Mouse (Mus musculus): ENCODE measurements at regions not wholly inside any gene's neighbourhood (a gene's known extent, or its start where the extent isn't known, plus 50 kb on each side); places are given as distances from the start of the nearest gene placed in this dataset.
"Not testable (repeated sequence)": the region's sequence is repeated elsewhere in the genome, so short reads cannot be mapped to it uniquely, and the experiment has no call there.

DNA sequence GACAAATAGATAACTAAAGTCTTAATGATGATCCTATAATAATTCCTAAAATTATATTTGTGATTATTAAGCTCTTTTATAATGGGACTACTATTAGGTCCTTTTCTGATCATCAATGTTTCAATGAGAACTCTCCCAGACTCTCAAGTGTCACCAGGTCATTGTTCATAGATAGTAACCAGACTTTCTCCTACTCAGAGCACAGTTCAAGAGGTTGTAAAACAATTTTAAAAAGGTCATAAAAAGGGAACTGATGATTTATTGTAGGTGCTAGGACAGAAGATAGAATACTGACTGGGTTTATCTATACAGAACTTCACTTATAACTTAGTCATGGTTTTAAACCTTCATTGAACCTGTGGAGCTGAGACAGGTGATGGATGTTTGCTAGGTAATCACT, 58.7 kb upstream of the Gm15446 start:
- not testable (repeated sequence) for TF ChIP-seq CTCF, EP300 (IDR thresholded peaks at IDR 0.05; ENCODE audit: low read depth)

Measured in liver, embryonic 14.5 days (tissue).